Mouse (Mus musculus): ENCODE results near the gene Pla2g7.

- no peak for TF ChIP-seq CTCF (IDR thresholded peaks at IDR 0.05; ENCODE audit: low read depth)
- TF ChIP-seq EP300 (IDR thresholded peaks at IDR 0.05; ENCODE audit: low read depth) = no peak
These were observed 1.4 kb downstream of the Pla2g7 start for GRCm38 (mm10) chr17:43569287-43569686.
